Mouse (Mus musculus): ENCODE measurements around the gene Xpa. TPM values are rescaled to one million over a fixed set of nuclear protein-coding genes. Genes with fewer than 3 reads are reported as not detected.

Xpa gene
- polyA plus RNA-seq, 1 experiment, result 33.4 TPM

DNA sequence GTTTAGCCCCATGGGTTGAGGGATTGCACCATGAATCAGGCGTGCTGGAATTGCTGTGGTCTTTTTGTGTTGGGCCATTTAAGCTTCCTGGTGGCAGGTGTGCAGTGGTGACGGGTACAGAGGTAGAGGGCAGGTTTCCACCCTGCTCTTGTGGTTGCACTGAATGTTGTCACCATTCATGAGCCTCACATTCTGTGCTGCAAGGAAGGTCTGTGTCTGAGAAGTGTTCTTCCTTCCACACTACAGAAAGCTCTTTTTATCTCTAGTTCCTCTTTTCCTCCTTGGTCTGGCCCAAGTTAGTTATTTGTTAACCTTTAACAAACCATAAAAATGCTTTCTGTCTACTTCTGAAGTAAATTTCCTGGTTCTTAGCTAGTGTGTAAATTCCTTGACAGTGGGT, 32.1 kb downstream of the Xpa start:
- Histone ChIP-seq H3K4me1 (replicated peaks; ENCODE audit: control insufficient read depth, insufficient read depth, low read length) (peaks cover 4% of the 10 kb centered on the region), H3K4me3 (ENCODE audit: control insufficient read depth, insufficient read depth, low read length) (no peak overlapping the region), H3K27me3 (ENCODE audit: control insufficient read depth, insufficient read depth, low read length) (no peaks in the 10 kb centered on the region), H3K27ac (ENCODE audit: control insufficient read depth, insufficient read depth, low read length) (no peak overlapping the region; the same call in 1 of the 2 replicates), H3K36me3 (ENCODE audit: control insufficient read depth, insufficient read depth, low read length) (peaks cover 78% of the 10 kb centered on the region)
- no peak for TF ChIP-seq POLR2A (IDR thresholded peaks at IDR 0.05; ENCODE audit: control insufficient read depth, extremely low read depth, insufficient read depth, low read length, poor library complexity)
- TF ChIP-seq CTCF (IDR thresholded peaks at IDR 0.05; ENCODE audit: borderline replicate concordance, control insufficient read depth, extremely low read depth, insufficient read depth, low read length, poor library complexity), result no peak
- 18% methylated on average over 2 of the region's 2 CpGs for WGBS
- no peak for DNase-seq

DNA sequence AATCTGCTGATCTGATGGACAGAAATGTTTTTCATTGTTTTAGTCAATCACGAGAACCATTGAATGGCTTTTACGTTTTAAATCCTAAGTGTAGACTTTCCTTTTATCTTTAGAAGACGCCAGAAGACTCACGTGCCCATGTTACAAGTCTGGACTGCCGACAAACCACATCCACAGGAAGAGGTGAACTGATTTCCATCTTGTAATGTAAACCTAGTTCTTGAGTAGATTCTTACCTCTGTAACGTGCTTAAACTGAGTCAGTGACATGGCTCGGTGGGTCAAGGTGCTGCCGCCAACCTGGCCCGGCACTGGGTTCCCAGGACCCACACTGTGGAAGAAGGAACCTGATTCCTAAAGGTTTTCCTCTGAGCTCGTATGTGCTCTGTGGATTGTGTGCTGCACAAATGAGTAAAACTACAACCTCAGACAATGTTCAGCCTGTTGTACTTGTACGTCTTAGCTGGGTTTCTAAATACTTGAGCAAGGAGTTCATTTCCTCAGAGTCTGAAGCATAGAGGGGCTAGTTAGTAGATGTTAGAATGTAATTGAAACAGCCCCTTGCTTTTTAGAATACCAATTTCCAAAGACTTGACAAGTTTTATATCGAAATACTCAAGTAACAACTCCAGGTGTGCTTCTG, 44.1 kb downstream of the Xpa start:
- H3K36me3 ChIP-seq (ENCODE audit: control insufficient read depth, insufficient read depth, low read length), result peaks cover 78% of the 10 kb centered on the region
- 47% methylated on average over 12 of the region's 12 CpGs for WGBS

DNA sequence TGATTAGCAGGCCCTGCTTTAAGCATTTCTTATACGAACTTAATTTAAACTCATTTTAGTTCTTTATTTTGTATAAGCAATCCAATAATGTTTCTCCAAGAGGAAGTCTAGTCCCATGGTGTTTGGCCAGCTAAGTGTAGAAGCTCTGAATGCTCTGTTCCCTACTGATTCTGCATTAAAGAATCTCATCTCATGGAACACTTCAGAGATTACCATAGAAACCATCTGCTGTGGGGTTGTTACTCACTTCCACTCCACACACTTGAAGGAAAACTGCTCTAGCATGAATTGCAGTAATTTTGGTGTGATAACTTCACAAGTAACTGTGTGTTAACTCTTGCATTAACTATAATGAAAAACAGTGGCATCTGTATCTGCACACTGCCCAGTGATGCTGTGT, 49.2 kb downstream of the Xpa start:
- peaks cover 37% of the 10 kb centered on the region for H3K36me3 ChIP-seq (ENCODE audit: control insufficient read depth, insufficient read depth, low read length)
- H3K4me1 ChIP-seq (replicated peaks; ENCODE audit: control insufficient read depth, insufficient read depth, low read length), result no peaks in the 10 kb centered on the region
- DNase-seq, result no peak
- H3K27ac ChIP-seq (ENCODE audit: control insufficient read depth, insufficient read depth, low read length), result no peak overlapping the region
- no peak overlapping the region for H3K4me3 ChIP-seq (ENCODE audit: control insufficient read depth, insufficient read depth, low read length)
- TF ChIP-seq POLR2A (IDR thresholded peaks at IDR 0.05; ENCODE audit: control insufficient read depth, extremely low read depth, insufficient read depth, low read length, poor library complexity) (no peak), CTCF (IDR thresholded peaks at IDR 0.05; ENCODE audit: borderline replicate concordance, control insufficient read depth, extremely low read depth, insufficient read depth, low read length, poor library complexity) (no peak)
- H3K27me3 ChIP-seq (ENCODE audit: control insufficient read depth, insufficient read depth, low read length), result no peaks in the 10 kb centered on the region
- WGBS, result 100% methylated on average over 1 of the region's 1 CpGs

More for the DNA sequence above, 44.1 kb downstream of the Xpa start:
- no peaks in the 10 kb centered on the region for H3K27me3 ChIP-seq (ENCODE audit: control insufficient read depth, insufficient read depth, low read length)
- TF ChIP-seq CTCF (IDR thresholded peaks at IDR 0.05; ENCODE audit: borderline replicate concordance, control insufficient read depth, extremely low read depth, insufficient read depth, low read length, poor library complexity), result no peak
- TF ChIP-seq POLR2A (IDR thresholded peaks at IDR 0.05; ENCODE audit: control insufficient read depth, extremely low read depth, insufficient read depth, low read length, poor library complexity), result no peak
- peaks cover 2% of the 10 kb centered on the region; the same call in 1 of the 2 replicates for H3K4me1 ChIP-seq (replicated peaks; ENCODE audit: control insufficient read depth, insufficient read depth, low read length)
- peak overlapping the region; percentile 40; the same call in 1 of the 2 replicates for H3K27ac ChIP-seq (ENCODE audit: control insufficient read depth, insufficient read depth, low read length)
- DNase-seq, result peak; percentile 22
- no peak overlapping the region for H3K4me3 ChIP-seq (ENCODE audit: control insufficient read depth, insufficient read depth, low read length)

DNA sequence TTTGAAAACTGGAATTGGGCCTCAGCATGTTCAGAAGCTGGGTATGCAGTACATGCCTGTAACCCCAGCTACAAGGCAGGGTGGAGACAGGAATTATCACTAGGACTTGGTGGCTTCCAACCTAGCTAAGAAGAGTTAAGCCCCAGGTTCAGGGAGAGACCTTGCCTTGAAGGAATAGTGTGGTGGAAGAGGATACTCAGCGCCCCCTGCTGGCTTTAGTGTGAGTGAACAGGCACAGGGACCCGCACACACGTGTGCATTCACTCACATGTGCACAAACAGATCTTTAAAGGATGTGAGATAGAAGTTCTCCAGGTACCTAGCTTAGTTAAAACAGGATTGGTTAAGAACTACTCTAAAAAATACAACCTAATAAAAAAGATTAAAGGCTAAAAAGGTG, 51.8 kb downstream of the Xpa start:
- no peak for TF ChIP-seq CTCF (IDR thresholded peaks at IDR 0.05; ENCODE audit: borderline replicate concordance, control insufficient read depth, extremely low read depth, insufficient read depth, low read length, poor library complexity)
- TF ChIP-seq POLR2A (IDR thresholded peaks at IDR 0.05; ENCODE audit: control insufficient read depth, extremely low read depth, insufficient read depth, low read length, poor library complexity), result no peak
- WGBS, result 89% methylated on average over 3 of the region's 3 CpGs

DNA sequence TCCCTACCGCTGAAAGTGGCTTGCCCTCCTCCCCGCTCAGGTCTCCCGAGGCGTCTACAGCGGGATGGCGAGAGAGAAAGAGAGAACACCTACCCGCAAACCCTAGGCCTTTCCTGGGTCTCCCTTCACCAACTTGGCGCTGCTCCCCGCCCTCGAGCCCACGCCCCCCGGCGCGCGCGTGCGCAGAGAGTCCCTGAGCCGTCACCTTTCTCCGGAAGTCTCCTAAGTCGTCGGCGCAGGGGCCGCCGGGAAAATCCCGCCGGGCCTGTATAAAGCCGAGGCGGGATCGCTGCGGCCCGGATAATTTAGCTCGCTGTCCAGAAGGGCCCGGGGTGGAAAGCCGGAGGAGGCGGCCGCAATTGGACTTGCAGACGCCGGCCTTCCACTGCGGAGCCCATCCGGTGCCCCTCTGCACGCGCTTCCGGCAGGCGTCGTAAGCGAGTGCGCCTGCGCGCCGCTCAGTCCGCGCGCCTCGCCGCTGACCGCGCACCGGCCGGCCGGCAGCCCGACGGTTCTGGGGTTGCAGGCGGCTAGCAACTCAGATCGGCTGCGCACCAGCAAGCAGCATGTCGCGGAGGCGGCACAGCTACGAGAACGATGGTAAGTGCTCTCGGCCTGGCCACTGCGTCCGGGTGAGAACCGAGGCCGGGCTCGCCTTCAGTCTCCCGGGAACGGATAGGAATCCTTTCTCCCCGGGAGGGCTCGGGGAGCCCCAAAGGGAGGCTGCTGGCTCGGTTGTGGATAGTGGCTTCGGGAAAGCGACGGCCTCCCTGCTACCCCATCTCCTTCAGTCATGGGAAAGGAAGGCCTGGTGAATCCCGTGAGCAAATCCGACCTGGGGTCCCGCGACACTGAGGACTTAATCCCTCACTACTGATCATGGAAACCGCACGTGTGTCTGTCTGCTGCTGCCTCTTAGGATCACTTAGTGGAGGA, 57.6 kb downstream of the Xpa start, which contains the start of the genes Ncbp1 and Tstd2:
Gene Ncbp1, plus strand, starts transcription at position 327 of the 936 bp plus-strand sequence.
Gene Tstd2, minus strand, starts transcription at position 408 of the 936 bp plus-strand sequence.
- peak; percentile 91 for DNase-seq
- Histone ChIP-seq H3K27me3 (ENCODE audit: control insufficient read depth, insufficient read depth, low read length) (no peaks in the 10 kb centered on the region), H3K4me1 (replicated peaks; ENCODE audit: control insufficient read depth, insufficient read depth, low read length) (peaks cover 4% of the 10 kb centered on the region), H3K4me3 (ENCODE audit: control insufficient read depth, insufficient read depth, low read length) (peak within 1 kb of the TSS; percentile 68), H3K36me3 (ENCODE audit: control insufficient read depth, insufficient read depth, low read length) (no peaks in the 10 kb centered on the region), H3K27ac (ENCODE audit: control insufficient read depth, insufficient read depth, low read length) (no peak within 1 kb of the TSS)
- WGBS, result under 1% methylated on average over 89 of the region's 90 CpGs
- TF ChIP-seq POLR2A (IDR thresholded peaks at IDR 0.05; ENCODE audit: control insufficient read depth, extremely low read depth, insufficient read depth, low read length, poor library complexity), result no peak
- 0 out of 2 replicates have a peak, but pooled peaks have one; percentile 39 for TF ChIP-seq CTCF (IDR thresholded peaks at IDR 0.05; ENCODE audit: borderline replicate concordance, control insufficient read depth, extremely low read depth, insufficient read depth, low read length, poor library complexity)

More for the DNA sequence above, 51.8 kb downstream of the Xpa start:
- Histone ChIP-seq H3K27ac (ENCODE audit: control insufficient read depth, insufficient read depth, low read length) (no peak overlapping the region), H3K27me3 (ENCODE audit: control insufficient read depth, insufficient read depth, low read length) (no peaks in the 10 kb centered on the region), H3K4me3 (ENCODE audit: control insufficient read depth, insufficient read depth, low read length) (no peak overlapping the region), H3K36me3 (ENCODE audit: control insufficient read depth, insufficient read depth, low read length) (peaks cover 18% of the 10 kb centered on the region), H3K4me1 (replicated peaks; ENCODE audit: control insufficient read depth, insufficient read depth, low read length) (peaks cover 4% of the 10 kb centered on the region)
- DNase-seq, result no peak

DNA sequence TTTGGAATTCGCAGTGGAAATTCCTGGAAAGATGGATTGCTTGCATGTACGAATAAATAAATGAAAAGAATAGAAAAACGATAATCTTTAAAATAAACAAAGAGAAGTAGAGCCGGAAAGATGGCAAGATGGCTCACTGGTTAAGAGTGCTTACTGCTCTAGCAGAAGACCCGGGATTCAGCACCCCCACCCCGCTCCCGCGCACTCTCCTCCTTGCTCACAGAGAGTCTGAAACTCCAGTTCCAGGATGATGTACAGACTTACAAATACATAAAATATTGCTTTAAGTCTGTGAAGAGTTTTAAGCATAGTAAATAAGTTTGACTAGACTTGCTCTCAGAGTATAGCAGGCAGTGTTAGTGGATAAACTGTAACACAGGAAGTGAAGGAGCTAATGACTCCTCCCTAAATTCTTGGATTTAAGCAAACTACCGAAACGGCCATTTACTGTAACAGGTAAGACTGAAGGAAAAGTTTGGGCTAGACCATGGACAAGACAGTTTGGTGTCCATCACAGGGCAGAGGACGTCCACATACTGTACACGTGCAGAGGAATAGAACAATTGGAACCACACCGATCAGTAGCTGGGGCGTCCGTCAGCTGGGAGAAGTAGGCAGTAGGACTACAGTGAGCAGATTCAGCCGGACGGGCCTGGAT, 58.4 kb downstream of the Xpa start:
- TF ChIP-seq CTCF (IDR thresholded peaks at IDR 0.05; ENCODE audit: borderline replicate concordance, control insufficient read depth, extremely low read depth, insufficient read depth, low read length, poor library complexity), result no peak
- no peak for TF ChIP-seq POLR2A (IDR thresholded peaks at IDR 0.05; ENCODE audit: control insufficient read depth, extremely low read depth, insufficient read depth, low read length, poor library complexity)

More for the DNA sequence above, 58.4 kb downstream of the Xpa start:
- DNase-seq, result no peak
- Histone ChIP-seq H3K27me3 (ENCODE audit: control insufficient read depth, insufficient read depth, low read length) (no peaks in the 10 kb centered on the region), H3K4me3 (ENCODE audit: control insufficient read depth, insufficient read depth, low read length) (peak overlapping the region; percentile 68), H3K27ac (ENCODE audit: control insufficient read depth, insufficient read depth, low read length) (no peak overlapping the region), H3K36me3 (ENCODE audit: control insufficient read depth, insufficient read depth, low read length) (no peaks in the 10 kb centered on the region), H3K4me1 (replicated peaks; ENCODE audit: control insufficient read depth, insufficient read depth, low read length) (peaks cover 4% of the 10 kb centered on the region)
- 12% methylated on average over 17 of the region's 17 CpGs for WGBS
